In genomic region chr9:51068202-51068601, GRCm38 (mm10) we compare ENCODE assay signal across 26 mouse cellular contexts. TPM values are rescaled to one million over a fixed set of nuclear protein-coding genes. Genes with fewer than 3 reads are reported as not detected.
DNase-seq lines count a peak whose midpoint lies in the region; ATAC-seq lines count a peak whose summit lies in the region.
"Had no signal": no experiment of that assay in that cellular context is flagged by ENCODE, and none has a peak within 500 bp of the region (broad histone marks: within the 10 kb centered on the region; RNA-seq: fewer than 3 reads in every experiment).

No protein-coding gene starts in this region.

- H3K4me3 ChIP-seq in forebrain, embryonic 15.5 days: no peak overlapping the region
- H3K4me3 ChIP-seq in forebrain, embryonic 12.5 days (replicated peaks): no peak overlapping the region
- no peak overlapping the region for H3K4me3 ChIP-seq in kidney, embryonic 14.5 days (ENCODE audit: low read length)
- H3K4me3 ChIP-seq: heart, embryonic 10.5 days had no signal

- H3K9me3 ChIP-seq in forebrain, embryonic 15.5 days: no peaks in the 10 kb centered on the region
- no peaks in the 10 kb centered on the region for H3K9me3 ChIP-seq in forebrain, embryonic 12.5 days
- H3K9me3 ChIP-seq in kidney, embryonic 14.5 days (ENCODE audit: control insufficient read depth, low read length): no peaks in the 10 kb centered on the region
- H3K9me3 ChIP-seq: G1E; heart, embryonic 10.5 days had no signal

- peak; percentile 13 to 15 for DNase-seq in cerebellum, postnatal 10 days
- no peak for DNase-seq in cerebellum, postnatal 25 days
- DNase-seq in retina, postnatal 1 day: peak; percentile 45
- no peak for DNase-seq in retina, embryonic 14.5 days (ENCODE audit: low spot score)
- no peak for DNase-seq in embryo, embryonic 11 days
- DNase-seq: adrenal gland, adult 2 months; adrenal gland, postnatal 25 days; B cell, adult 2 months; cerebellum, adult 11 months; cerebellum, adult 8-10 months; cerebellum, postnatal 36 days; gastrocnemius, postnatal 36 days; heart, adult 18-20 months; heart, postnatal 10 days; kidney, adult 8-10 months had no signal

- H3K4me2 ChIP-seq in forebrain, embryonic 15.5 days (replicated peaks): no peak overlapping the region
- H3K4me2 ChIP-seq in forebrain, embryonic 12.5 days: no peak overlapping the region
- H3K4me2 ChIP-seq in kidney, embryonic 14.5 days (replicated peaks; ENCODE audit: low read depth, low read length): no peak overlapping the region
- H3K4me2 ChIP-seq: hindbrain, embryonic 14.5 days had no signal

- no peaks in the 10 kb centered on the region for H3K27me3 ChIP-seq in forebrain, embryonic 15.5 days
- H3K27me3 ChIP-seq in forebrain, embryonic 12.5 days: no peaks in the 10 kb centered on the region
- H3K27me3 ChIP-seq in kidney, embryonic 14.5 days (ENCODE audit: control insufficient read depth, insufficient read depth, low read length): no peaks in the 10 kb centered on the region

- 0 out of 2 replicates have a peak, but pooled peaks cover 4% of the 10 kb centered on the region for H3K4me1 ChIP-seq in forebrain, embryonic 15.5 days
- H3K4me1 ChIP-seq in forebrain, embryonic 12.5 days: no peaks in the 10 kb centered on the region
- H3K4me1 ChIP-seq in kidney, embryonic 14.5 days (ENCODE audit: control insufficient read depth, insufficient read depth, low read length): no peaks in the 10 kb centered on the region

- WGBS in forebrain, embryonic 15.5 days: 55% methylated on average over 3 of the region's 3 CpGs
- 87% methylated on average over 3 of the region's 3 CpGs for WGBS in forebrain, embryonic 12.5 days
- 39% methylated on average over 3 of the region's 3 CpGs for WGBS in kidney, embryonic 14.5 days

- H3K27ac ChIP-seq in forebrain, embryonic 15.5 days (replicated peaks): peak overlapping the region; percentile 21; the same call in 1 of the 2 replicates
- H3K27ac ChIP-seq in forebrain, embryonic 12.5 days: no peak overlapping the region
- no peak overlapping the region for H3K27ac ChIP-seq in kidney, embryonic 14.5 days (ENCODE audit: low read depth, low read length)
- H3K27ac ChIP-seq: heart, embryonic 10.5 days; hindbrain, embryonic 14.5 days had no signal

- ATAC-seq in forebrain, embryonic 15.5 days (replicated peaks): 0 out of 2 replicates have a peak, but pooled peaks have one; percentile 43
- no peak for ATAC-seq in forebrain, embryonic 12.5 days (ENCODE audit: low FRiP score)
- ATAC-seq in kidney, embryonic 14.5 days (ENCODE audit: low FRiP score, low TSS enrichment): no peak
- ATAC-seq: CD4-positive, CD25-positive, alpha-beta regulatory T cell, adult 4 months; intestine, embryonic 16.5 days; Patski had no signal

- no peak overlapping the region for H3K9ac ChIP-seq in forebrain, embryonic 15.5 days (replicated peaks)
- no peak overlapping the region for H3K9ac ChIP-seq in forebrain, embryonic 12.5 days
- H3K9ac ChIP-seq in kidney, embryonic 14.5 days (ENCODE audit: low read depth, low read length): no peak overlapping the region
- H3K9ac ChIP-seq: hindbrain, embryonic 14.5 days had no signal

- H3K36me3 ChIP-seq in forebrain, embryonic 15.5 days: no peaks in the 10 kb centered on the region
- H3K36me3 ChIP-seq in forebrain, embryonic 12.5 days (replicated peaks): no peaks in the 10 kb centered on the region
- H3K36me3 ChIP-seq in kidney, embryonic 14.5 days (ENCODE audit: control insufficient read depth, insufficient read depth, low read length): no peaks in the 10 kb centered on the region

RNA-seq across cellular contexts. Expression of gene Btg4, which starts 7.5 kb away (rescaled TPM):
- not detected in 2 replicates for polyA plus RNA-seq in forebrain, embryonic 15.5 days (2015; fragmentation: Nextera tagmentation; extraction: Ambion mirVana)
- not detected in 2 replicates for polyA plus RNA-seq in forebrain, embryonic 12.5 days (2016; fragmentation: Nextera tagmentation; extraction: Ambion mirVana)
- polyA plus RNA-seq in kidney, embryonic 14.5 days (2014; fragmentation: Nextera tagmentation; extraction: Ambion mirVana): not detected in 2 replicates
- polyA plus RNA-seq: adrenal gland, adult 2 months; CD4-positive, CD25-positive, alpha-beta regulatory T cell, adult 4 months; embryonic facial prominence, embryonic 11.5 days; G1E; heart, embryonic 10.5 days; heart, embryonic 14.5 days; hindbrain, embryonic 14.5 days; intestine, embryonic 16.5 days; Patski had no signal

RNA-seq across cellular contexts. Expression of gene Layn, which starts 8.7 kb away (rescaled TPM):
- 1.5 and 1.9 TPM in 2 replicates for polyA plus RNA-seq in forebrain, embryonic 15.5 days (2015; fragmentation: Nextera tagmentation; extraction: Ambion mirVana)
- polyA plus RNA-seq in forebrain, embryonic 12.5 days (2016; fragmentation: Nextera tagmentation; extraction: Ambion mirVana): 0.69 and 1.2 TPM in 2 replicates
- polyA plus RNA-seq in kidney, embryonic 14.5 days (2014; fragmentation: Nextera tagmentation; extraction: Ambion mirVana): 5.4 and 7.6 TPM in 2 replicates
- polyA plus RNA-seq: CD4-positive, CD25-positive, alpha-beta regulatory T cell, adult 4 months; Patski had no signal

RNA-seq across cellular contexts. Expression of gene 4833427G06Rik, which starts 33.7 kb away (rescaled TPM):
- polyA plus RNA-seq in forebrain, embryonic 15.5 days (2015; fragmentation: Nextera tagmentation; extraction: Ambion mirVana): 0.32 and 1.1 TPM in 2 replicates
- 0.27 TPM in 1 of 2 replicates, not detected in the other for polyA plus RNA-seq in forebrain, embryonic 12.5 days (2016; fragmentation: Nextera tagmentation; extraction: Ambion mirVana)
- polyA plus RNA-seq in kidney, embryonic 14.5 days (2014; fragmentation: Nextera tagmentation; extraction: Ambion mirVana): not detected in 2 replicates
- polyA plus RNA-seq: adrenal gland, adult 2 months; CD4-positive, CD25-positive, alpha-beta regulatory T cell, adult 4 months; embryonic facial prominence, embryonic 11.5 days; heart, embryonic 10.5 days; heart, embryonic 14.5 days; intestine, embryonic 16.5 days; Patski had no signal

RNA-seq across cellular contexts. Expression of gene Sik2, which starts 59.3 kb away (rescaled TPM):
- polyA plus RNA-seq in forebrain, embryonic 15.5 days (2015; fragmentation: Nextera tagmentation; extraction: Ambion mirVana): 19.5 and 21.2 TPM in 2 replicates
- polyA plus RNA-seq in forebrain, embryonic 12.5 days (2016; fragmentation: Nextera tagmentation; extraction: Ambion mirVana): 14.9 and 16.2 TPM in 2 replicates
- polyA plus RNA-seq in kidney, embryonic 14.5 days (2014; fragmentation: Nextera tagmentation; extraction: Ambion mirVana): 11.4 and 17.9 TPM in 2 replicates

Comparison
In these comparisons a context has a peak if more than half of its experiments do, and no peak if none do; other contexts are left out.
1. DNase-seq: peak in cerebellum, postnatal 10 days (2 of 2) and retina, postnatal 1 day (single experiment); none in cerebellum, postnatal 25 days (0 of 2), retina, embryonic 14.5 days (single experiment) and embryo, embryonic 11 days (single experiment).